Comparison of ENCODE assay signal across 15 mouse cellular contexts in the genomic region with DNA sequence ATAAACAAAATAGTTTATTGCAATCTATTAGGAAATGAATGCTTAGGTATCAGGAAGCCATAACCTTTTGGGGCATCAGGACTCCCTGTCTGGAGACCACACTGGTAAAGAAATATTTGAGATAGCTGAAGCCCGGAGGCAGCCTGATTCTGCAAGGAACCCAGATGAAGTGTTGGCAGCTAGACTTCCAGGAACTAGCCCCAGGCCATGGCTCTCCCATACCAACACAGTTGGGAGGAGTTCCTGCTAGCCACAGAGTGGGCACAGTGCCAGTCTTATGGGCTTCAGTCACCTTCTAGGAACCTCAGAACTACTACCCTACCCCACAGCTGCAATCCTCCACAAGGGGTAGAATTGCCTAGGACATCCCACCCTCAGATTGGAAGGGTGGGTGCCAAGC. TPM values are rescaled to one million over a fixed set of nuclear protein-coding genes. Genes with fewer than 3 reads are reported as not detected.
DNase-seq lines count a peak whose midpoint lies in the region; ATAC-seq lines count a peak whose summit lies in the region.
"Had no signal": no experiment of that assay in that cellular context is flagged by ENCODE, and none has a peak within 500 bp of the region (broad histone marks: within the 10 kb centered on the region; RNA-seq: fewer than 3 reads in every experiment).

No protein-coding gene starts in this region.

- no peak for ATAC-seq in liver, embryonic 11.5 days (replicated peaks; ENCODE audit: low FRiP score)
- no peak for ATAC-seq in intestine, embryonic 16.5 days
- ATAC-seq in forebrain, embryonic 16.5 days, result no peak
- ATAC-seq: forebrain, embryonic 13.5 days had no signal

- no peak overlapping the region for H3K4me3 ChIP-seq in liver, embryonic 11.5 days (ENCODE audit: low read depth, low read length)
- no peak overlapping the region for H3K4me3 ChIP-seq in intestine, embryonic 16.5 days (ENCODE audit: low read length)
- H3K4me3 ChIP-seq in forebrain, embryonic 16.5 days (replicated peaks; ENCODE audit: low read length), result no peak overlapping the region
- H3K4me3 ChIP-seq: forebrain, embryonic 13.5 days; limb, embryonic 10.5 days had no signal

- 25% methylated on average over 1 of the region's 1 CpGs for WGBS in liver, embryonic 11.5 days
- 69% methylated on average over 1 of the region's 1 CpGs for WGBS in intestine, embryonic 16.5 days
- 61% methylated on average over 1 of the region's 1 CpGs for WGBS in forebrain, embryonic 16.5 days

- no peak overlapping the region for H3K9ac ChIP-seq in liver, embryonic 11.5 days (ENCODE audit: low read depth, low read length)
- H3K9ac ChIP-seq in intestine, embryonic 16.5 days (ENCODE audit: low read depth, low read length), result no peak overlapping the region
- H3K9ac ChIP-seq in forebrain, embryonic 16.5 days (replicated peaks; ENCODE audit: low read depth, low read length), result no peak overlapping the region
- H3K9ac ChIP-seq: forebrain, embryonic 13.5 days had no signal

- peak; percentile 26 for DNase-seq in kidney, adult 11 months
- no peak for DNase-seq in kidney, adult 8-10 months
- DNase-seq in urinary bladder, postnatal 14 days (ENCODE audit: low spot score), result peak; percentile 46
- DNase-seq in urinary bladder, postnatal 4 days (ENCODE audit: low spot score in 2 of 2), result no peak
- no peak for DNase-seq in liver, embryonic 11.5 days (ENCODE audit: low spot score)
- DNase-seq in adrenal gland, adult 18-20 months (ENCODE audit: low spot score in 2 of 2), result no peak
- DNase-seq: adrenal gland, postnatal 25 days; gastrocnemius, postnatal 14 days had no signal

- no peaks in the 10 kb centered on the region for H3K36me3 ChIP-seq in liver, embryonic 11.5 days (ENCODE audit: control insufficient read depth, insufficient read depth, low read length)
- no peaks in the 10 kb centered on the region for H3K36me3 ChIP-seq in intestine, embryonic 16.5 days (ENCODE audit: control insufficient read depth, insufficient read depth, low read length)
- H3K36me3 ChIP-seq in forebrain, embryonic 16.5 days (ENCODE audit: control insufficient read depth, insufficient read depth), result no peaks in the 10 kb centered on the region
- H3K36me3 ChIP-seq: limb, embryonic 10.5 days had no signal

- H3K4me2 ChIP-seq in liver, embryonic 11.5 days, result no peak overlapping the region
- H3K4me2 ChIP-seq in intestine, embryonic 16.5 days (ENCODE audit: low read depth, low read length), result no peak overlapping the region
- H3K4me2 ChIP-seq in forebrain, embryonic 16.5 days (ENCODE audit: low read length), result no peak overlapping the region
- H3K4me2 ChIP-seq: forebrain, embryonic 13.5 days; midbrain, embryonic 11.5 days had no signal

- H3K27ac ChIP-seq in liver, embryonic 11.5 days (ENCODE audit: low read depth, low read length), result 0 out of 2 replicates have a peak overlapping the region, but pooled peaks have one; percentile 20
- H3K27ac ChIP-seq in intestine, embryonic 16.5 days (ENCODE audit: low read length), result no peak overlapping the region
- no peak overlapping the region for H3K27ac ChIP-seq in forebrain, embryonic 16.5 days (ENCODE audit: low read length)
- H3K27ac ChIP-seq: forebrain, embryonic 13.5 days; limb, embryonic 10.5 days had no signal

- H3K27me3 ChIP-seq in liver, embryonic 11.5 days (replicated peaks; ENCODE audit: control insufficient read depth, insufficient read depth, low read length), result no peaks in the 10 kb centered on the region
- H3K27me3 ChIP-seq in intestine, embryonic 16.5 days (replicated peaks; ENCODE audit: control insufficient read depth, insufficient read depth, low read length), result no peaks in the 10 kb centered on the region; the same call in 1 of the 2 replicates
- peaks cover 4% of the 10 kb centered on the region; the same call in 1 of the 2 replicates for H3K27me3 ChIP-seq in forebrain, embryonic 16.5 days (replicated peaks; ENCODE audit: control insufficient read depth, insufficient read depth, low read length)

- H3K9me3 ChIP-seq in liver, embryonic 11.5 days (ENCODE audit: control insufficient read depth, low read length), result no peaks in the 10 kb centered on the region
- H3K9me3 ChIP-seq in intestine, embryonic 16.5 days (ENCODE audit: control insufficient read depth, low read length), result no peaks in the 10 kb centered on the region
- no peaks in the 10 kb centered on the region for H3K9me3 ChIP-seq in forebrain, embryonic 16.5 days (ENCODE audit: control insufficient read depth, low read length)
- H3K9me3 ChIP-seq: forebrain, embryonic 13.5 days; limb, embryonic 10.5 days had no signal

- peaks cover 33% of the 10 kb centered on the region for H3K4me1 ChIP-seq in liver, embryonic 11.5 days (replicated peaks; ENCODE audit: control insufficient read depth, insufficient read depth, low read length)
- peaks cover 12% of the 10 kb centered on the region for H3K4me1 ChIP-seq in intestine, embryonic 16.5 days (ENCODE audit: control insufficient read depth, insufficient read depth, low read length)
- peaks cover 3% of the 10 kb centered on the region; the same call in 1 of the 2 replicates for H3K4me1 ChIP-seq in forebrain, embryonic 16.5 days (replicated peaks; ENCODE audit: control insufficient read depth, insufficient read depth, low read length)

RNA-seq across cellular contexts. Expression of a gene that starts 1.8 kb away (rescaled TPM):
- polyA plus RNA-seq in liver, embryonic 11.5 days (2014; fragmentation: Nextera tagmentation; extraction: Ambion mirVana), result 94.1 and 108 TPM in 2 replicates
- 3.4 and 5.2 TPM in 2 replicates for polyA plus RNA-seq in intestine, embryonic 16.5 days (2015; fragmentation: Nextera tagmentation; extraction: Ambion mirVana)
- 0.30 and 0.39 TPM in 2 replicates for polyA plus RNA-seq in forebrain, embryonic 16.5 days (2015; fragmentation: Nextera tagmentation; extraction: Ambion mirVana)
- under 1 TPM in 1 of 2 experiments, not detected in 1; 0.67 TPM for total RNA-seq in adrenal gland, adult 18-20 months (2021)
- total RNA-seq: gastrocnemius, postnatal 14 days; layer of hippocampus, postnatal 14 days had no signal

RNA-seq across cellular contexts. Expression of a gene that starts 12.5 kb away (rescaled TPM):
- polyA plus RNA-seq in liver, embryonic 11.5 days (2014; fragmentation: Nextera tagmentation; extraction: Ambion mirVana), result 298 and 328 TPM in 2 replicates
- 297 and 298 TPM in 2 replicates for polyA plus RNA-seq in intestine, embryonic 16.5 days (2015; fragmentation: Nextera tagmentation; extraction: Ambion mirVana)
- 221 TPM in 2 replicates for polyA plus RNA-seq in forebrain, embryonic 16.5 days (2015; fragmentation: Nextera tagmentation; extraction: Ambion mirVana)
- 100 to 1,000 TPM; 138 to 150 TPM for total RNA-seq in adrenal gland, adult 18-20 months (2021)

RNA-seq across cellular contexts. Expression of a gene that starts 19.8 kb away (rescaled TPM):
- 917 and 938 TPM in 2 replicates for polyA plus RNA-seq in liver, embryonic 11.5 days (2014; fragmentation: Nextera tagmentation; extraction: Ambion mirVana)
- polyA plus RNA-seq in intestine, embryonic 16.5 days (2015; fragmentation: Nextera tagmentation; extraction: Ambion mirVana), result 472 and 503 TPM in 2 replicates
- 935 and 1,030 TPM in 2 replicates for polyA plus RNA-seq in forebrain, embryonic 16.5 days (2015; fragmentation: Nextera tagmentation; extraction: Ambion mirVana)
- 100 to 1,000 TPM; 160 to 179 TPM for total RNA-seq in adrenal gland, adult 18-20 months (2021)

RNA-seq across cellular contexts. Expression of a gene that starts 20.4 kb away (rescaled TPM):
- polyA plus RNA-seq in liver, embryonic 11.5 days (2014; fragmentation: Nextera tagmentation; extraction: Ambion mirVana), result 116 and 126 TPM in 2 replicates
- polyA plus RNA-seq in intestine, embryonic 16.5 days (2015; fragmentation: Nextera tagmentation; extraction: Ambion mirVana), result 60.0 and 70.4 TPM in 2 replicates
- polyA plus RNA-seq in forebrain, embryonic 16.5 days (2015; fragmentation: Nextera tagmentation; extraction: Ambion mirVana), result 132 and 139 TPM in 2 replicates
- 10 to 100 TPM; 65.0 to 76.3 TPM for total RNA-seq in adrenal gland, adult 18-20 months (2021)

RNA-seq across cellular contexts. Expression of a gene that starts 50.4 kb away (rescaled TPM):
- 0.49 and 0.78 TPM in 2 replicates for polyA plus RNA-seq in liver, embryonic 11.5 days (2014; fragmentation: Nextera tagmentation; extraction: Ambion mirVana)
- polyA plus RNA-seq in intestine, embryonic 16.5 days (2015; fragmentation: Nextera tagmentation; extraction: Ambion mirVana), result 0.09 and 0.20 TPM in 2 replicates
- polyA plus RNA-seq in forebrain, embryonic 16.5 days (2015; fragmentation: Nextera tagmentation; extraction: Ambion mirVana), result 0.24 and 0.73 TPM in 2 replicates
- total RNA-seq in adrenal gland, adult 18-20 months (2021), result not detected
- total RNA-seq: adrenal gland, postnatal 25 days; gastrocnemius, postnatal 14 days had no signal
- polyA plus RNA-seq: heart, embryonic 16.5 days had no signal

Comparison
In these comparisons a context has a peak if more than half of its experiments do, and no peak if none do; other contexts are left out.
1. DNase-seq: peak in kidney, adult 11 months (single experiment) and urinary bladder, postnatal 14 days (single experiment); none in kidney, adult 8-10 months (0 of 2), urinary bladder, postnatal 4 days (0 of 2), liver, embryonic 11.5 days (single experiment) and adrenal gland, adult 18-20 months (0 of 2).
2. RNA of a gene that starts 1.8 kb away (polyA plus RNA-seq): 94.1 to 108 TPM in liver, embryonic 11.5 days; 3.4 to 5.2 TPM in intestine, embryonic 16.5 days and 0.30 to 0.39 TPM in forebrain, embryonic 16.5 days; every median in the first group is over 10 times any median in the second.